Mouse (Mus musculus): ENCODE data around the gene Ghrh.

Gene Ghrh

DNA sequence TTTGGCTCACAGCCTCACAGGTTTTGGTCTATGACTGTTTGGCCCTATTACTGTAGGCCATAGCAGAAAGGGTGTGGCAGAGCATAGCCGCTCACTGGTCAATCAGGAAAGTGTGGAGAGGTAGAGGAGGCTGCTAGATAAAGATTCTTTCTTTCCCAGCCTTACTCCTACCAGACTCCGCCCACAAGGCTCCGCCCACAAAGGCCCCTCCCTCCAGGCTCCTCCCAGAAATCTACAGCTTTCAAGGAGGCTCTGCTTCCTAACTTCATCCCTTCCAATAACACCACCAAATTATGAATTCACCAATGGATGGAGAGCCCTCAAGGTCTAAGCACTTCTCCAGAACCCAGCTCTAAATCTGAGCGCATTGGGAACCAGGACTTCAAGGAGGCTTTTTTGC is 5.9 kb upstream of the Ghrh start:
- in situ Hi-C loops (cut with MboI; ENCODE audit: low sequenced_read_pairs), result no loop called here

DNA sequence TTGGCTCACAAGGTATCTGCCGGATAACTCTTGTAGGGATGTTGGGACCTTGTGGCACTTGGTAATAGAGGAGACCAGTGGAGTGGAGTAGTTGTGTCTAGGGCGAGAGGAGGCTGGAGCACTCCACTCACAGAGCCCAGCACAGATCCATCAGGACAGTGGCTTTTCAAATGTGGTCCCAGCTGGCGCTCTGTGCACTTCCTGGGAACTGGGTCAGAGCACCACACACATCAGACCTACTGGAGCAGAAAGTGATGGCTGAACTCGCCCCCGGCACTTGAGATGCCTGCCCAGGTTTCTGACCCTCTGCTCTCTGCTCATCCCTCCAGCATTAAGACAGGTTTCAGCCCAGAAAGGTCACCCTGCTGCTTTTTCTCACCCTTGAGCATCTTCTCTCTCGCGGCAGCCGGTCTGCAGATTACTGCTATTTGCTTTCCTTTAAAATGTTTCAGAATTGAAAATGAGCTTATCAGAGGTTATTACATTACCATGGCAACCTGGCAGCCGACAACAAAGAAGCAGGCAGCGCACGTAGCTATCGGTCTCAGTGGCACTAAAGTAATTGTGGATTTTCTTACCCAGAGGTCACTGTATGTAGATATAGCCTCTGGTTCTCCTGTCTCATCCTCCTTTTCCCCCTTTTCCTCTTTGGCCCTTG is 1.9 kb upstream of the Ghrh start:
- in situ Hi-C loops (cut with MboI; ENCODE audit: low sequenced_read_pairs), result loop anchor here (25.0 kb wide), 1 partner anchor 213 kb away; the partner anchor contains the start of genes Blcap and Nnat

- in situ Hi-C loops (cut with MboI; ENCODE audit: low sequenced_read_pairs), result loop anchor here (25.0 kb wide), 1 partner anchor 219 kb away; the partner anchor contains the start of genes Blcap and Nnat
Measured at GRCm38 (mm10) chr2:157343337-157343736, 4.0 kb downstream of the Ghrh start.

GRCm38 (mm10) chr2:157342328-157342926 is 4.9 kb downstream of the Ghrh start:
- in situ Hi-C loops (cut with MboI; ENCODE audit: low sequenced_read_pairs), result loop anchor here (25.0 kb wide), 1 partner anchor 220 kb away; the partner anchor contains the start of genes Blcap and Nnat

DNA sequence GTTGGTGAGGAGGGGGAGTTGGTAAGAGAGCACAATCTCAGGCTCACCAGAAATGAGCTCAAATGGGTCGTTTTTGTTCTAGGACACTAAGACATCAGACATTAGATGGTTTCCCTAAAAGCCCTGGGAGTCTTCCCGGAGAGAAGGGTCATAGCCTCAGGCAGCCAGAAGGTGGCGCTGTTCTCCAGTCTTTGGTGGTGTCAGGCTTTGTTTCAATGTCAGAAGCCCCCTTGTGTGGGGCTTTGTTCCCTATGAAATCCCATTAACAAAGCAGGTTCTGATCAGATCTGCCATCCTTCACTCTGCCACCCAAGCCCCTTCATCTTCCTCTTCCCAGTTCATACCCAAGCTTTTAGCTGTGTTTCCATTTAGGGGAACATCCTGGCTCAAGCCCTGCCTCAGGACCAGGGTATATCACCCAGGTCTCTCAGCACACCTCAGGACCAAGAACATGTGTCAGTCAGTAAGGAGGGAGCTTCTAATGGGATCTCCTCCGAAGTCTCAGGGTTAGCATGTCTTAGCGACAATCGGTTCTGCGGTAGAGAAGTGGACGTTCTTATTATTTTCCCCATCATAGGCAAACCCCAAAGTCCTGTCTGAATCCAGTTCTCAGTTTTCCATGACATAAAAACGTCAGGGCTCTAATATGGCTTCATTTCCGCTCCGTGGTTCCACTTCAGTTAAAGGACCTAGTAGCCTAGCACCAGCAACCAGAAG is 5.6 kb downstream of the Ghrh start:
- in situ Hi-C loops (cut with MboI; ENCODE audit: low sequenced_read_pairs), result loop anchor here (25.0 kb wide), 1 partner anchor 221 kb away; the partner anchor contains the start of genes Blcap and Nnat

DNA sequence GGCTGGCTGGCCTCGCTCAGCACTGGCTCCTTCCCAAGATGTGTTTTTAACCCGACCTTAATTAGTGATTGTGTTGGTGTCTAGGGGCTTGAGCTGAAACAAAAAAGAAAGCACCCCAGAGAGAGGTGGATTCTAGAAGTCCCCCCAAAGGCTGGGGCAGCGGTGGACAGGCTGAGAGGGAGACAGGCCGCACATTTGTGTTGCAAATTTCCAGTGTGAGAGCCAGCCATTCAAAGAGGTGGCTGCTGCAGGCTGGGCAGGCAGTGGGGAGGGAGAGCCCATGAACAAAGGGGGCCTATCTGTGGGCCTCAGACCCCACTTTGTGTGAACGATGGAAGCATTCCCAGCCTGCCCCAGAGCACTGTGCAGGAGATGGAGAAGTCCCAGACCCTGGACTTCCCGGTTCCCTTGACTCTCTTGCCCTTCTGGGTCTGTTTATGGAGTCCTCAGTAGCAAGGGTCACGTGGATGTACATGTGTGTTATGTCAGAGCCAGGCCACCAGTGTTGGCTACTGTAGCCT is 7.0 kb downstream of the Ghrh start:
- in situ Hi-C loops (cut with MboI; ENCODE audit: low sequenced_read_pairs), result loop anchor here (25.0 kb wide), 1 partner anchor 222 kb away; the partner anchor contains the start of genes Blcap and Nnat

DNA sequence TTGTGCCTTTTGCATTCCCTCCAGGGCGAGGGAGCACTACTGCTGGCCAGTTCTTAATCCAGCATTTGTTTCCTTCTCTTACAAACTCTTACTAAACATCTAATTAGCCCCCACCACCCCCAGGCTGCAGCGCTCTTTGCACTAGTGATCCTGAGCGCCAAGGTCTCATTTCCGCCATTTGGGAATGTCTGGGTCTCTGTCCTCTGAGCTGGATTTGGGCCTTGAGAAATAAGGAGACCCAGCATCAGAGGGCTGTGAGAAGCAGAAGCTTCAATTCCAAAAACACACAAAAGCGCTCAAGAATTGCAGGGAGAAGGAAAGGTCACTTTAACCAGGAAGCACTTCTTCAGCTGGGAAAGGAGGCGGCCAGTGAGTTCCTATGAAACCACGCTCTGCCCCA is 7.8 kb downstream of the Ghrh start:
- in situ Hi-C loops (cut with MboI; ENCODE audit: low sequenced_read_pairs), result loop anchor here (10.0 to 25.0 kb wide), 2 partner anchors 125 to 223 kb away; partner anchors contain the start of genes Blcap and Nnat

DNA sequence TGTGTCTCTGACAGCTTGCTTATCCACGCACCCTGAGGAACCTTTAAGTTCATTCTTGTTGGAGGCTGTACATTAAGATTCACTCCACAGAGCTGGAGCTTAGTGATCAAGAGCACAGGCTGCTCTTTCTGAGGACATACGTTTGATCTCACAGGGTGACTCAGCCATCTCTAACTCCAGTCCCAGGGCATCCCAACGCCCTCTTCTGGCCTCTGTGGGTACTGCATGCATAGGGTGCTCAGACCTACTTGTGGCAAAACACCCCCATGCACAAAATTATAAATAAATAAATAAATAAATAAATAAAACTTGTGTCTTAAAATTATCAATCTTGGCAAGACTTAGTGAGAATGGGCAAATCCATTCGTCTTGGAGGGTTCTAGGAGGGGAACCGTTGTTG is 8.6 kb downstream of the Ghrh start:
- in situ Hi-C loops (cut with MboI; ENCODE audit: low sequenced_read_pairs), result loop anchor here (10.0 to 25.0 kb wide), 2 partner anchors 126 to 224 kb away; partner anchors contain the start of genes Blcap and Nnat

GRCm38 (mm10) chr2:157332059-157332458 is 15.2 kb downstream of the Ghrh start:
- in situ Hi-C loops (cut with MboI; ENCODE audit: low sequenced_read_pairs), result loop anchor here (10.0 to 25.0 kb wide), 2 partner anchors 133 to 230 kb away; partner anchors contain the start of genes Blcap and Nnat

- in situ Hi-C loops (cut with MboI; ENCODE audit: low sequenced_read_pairs), result loop anchor here (25.0 kb wide), 1 partner anchor 234 kb away; the partner anchor contains the start of genes Blcap and Nnat
Measured at GRCm38 (mm10) chr2:157328570-157328969, 18.7 kb downstream of the Ghrh start.

- in situ Hi-C loops (cut with MboI; ENCODE audit: low sequenced_read_pairs), result loop anchor here (25.0 kb wide), 1 partner anchor 234 kb away; the partner anchor contains the start of genes Blcap and Nnat
Measured at GRCm38 (mm10) chr2:157328106-157328505, 19.2 kb downstream of the Ghrh start.

GRCm38 (mm10) chr2:157325238-157325637 is 22.1 kb downstream of the Ghrh start:
- in situ Hi-C loops (cut with MboI; ENCODE audit: low sequenced_read_pairs), result loop anchor here (25.0 kb wide), 1 partner anchor 237 kb away; the partner anchor contains the start of genes Blcap and Nnat

GRCm38 (mm10) chr2:157322029-157322766 is 25.1 kb downstream of the Ghrh start:
- in situ Hi-C loops (cut with MboI; ENCODE audit: low sequenced_read_pairs), result no loop called here

GRCm38 (mm10) chr2:157320886-157321285 is 26.4 kb downstream of the Ghrh start:
- in situ Hi-C loops (cut with MboI; ENCODE audit: low sequenced_read_pairs), result no loop called here

DNA sequence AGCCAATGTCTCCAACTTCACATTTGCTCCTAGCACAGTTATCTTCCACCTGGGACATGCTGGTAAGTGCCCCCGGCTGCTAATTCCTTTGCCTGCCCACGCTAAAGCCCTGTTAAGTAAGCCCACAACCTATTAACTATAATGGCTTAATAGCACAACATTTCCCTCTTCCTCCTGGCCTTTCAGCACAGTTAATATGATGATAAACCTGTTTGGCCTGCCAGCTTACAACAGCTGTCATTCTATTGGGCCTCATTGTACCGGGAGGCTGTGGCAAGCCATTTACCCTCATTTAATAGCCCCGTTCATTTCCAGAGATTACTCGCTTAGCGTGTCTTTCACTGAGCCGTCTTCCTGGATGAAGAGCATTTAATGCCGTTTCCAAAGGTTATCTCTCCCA is 27.2 kb downstream of the Ghrh start:
- in situ Hi-C loops (cut with MboI; ENCODE audit: low sequenced_read_pairs), result no loop called here

DNA sequence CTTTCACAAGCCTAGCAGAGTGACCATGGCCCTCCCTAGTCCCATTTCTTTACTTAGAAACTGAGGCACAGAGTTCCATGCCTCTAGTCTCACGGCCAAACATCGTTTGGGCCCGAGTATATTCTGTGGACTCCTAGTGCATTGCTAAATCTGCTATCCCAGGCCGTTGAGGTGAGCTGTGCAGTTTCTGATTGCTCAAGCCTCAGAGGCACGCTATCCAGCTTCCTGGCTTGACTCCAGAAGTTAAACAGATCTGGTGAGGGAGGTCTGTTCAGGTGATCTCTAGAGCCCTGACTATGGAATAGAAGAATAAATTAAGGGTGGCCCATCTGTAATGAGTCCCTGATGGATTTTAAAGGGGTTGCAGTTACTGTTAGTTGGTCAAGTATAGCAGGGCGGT is 30.1 kb downstream of the Ghrh start:
- in situ Hi-C loops (cut with MboI; ENCODE audit: low sequenced_read_pairs), result no loop called here

DNA sequence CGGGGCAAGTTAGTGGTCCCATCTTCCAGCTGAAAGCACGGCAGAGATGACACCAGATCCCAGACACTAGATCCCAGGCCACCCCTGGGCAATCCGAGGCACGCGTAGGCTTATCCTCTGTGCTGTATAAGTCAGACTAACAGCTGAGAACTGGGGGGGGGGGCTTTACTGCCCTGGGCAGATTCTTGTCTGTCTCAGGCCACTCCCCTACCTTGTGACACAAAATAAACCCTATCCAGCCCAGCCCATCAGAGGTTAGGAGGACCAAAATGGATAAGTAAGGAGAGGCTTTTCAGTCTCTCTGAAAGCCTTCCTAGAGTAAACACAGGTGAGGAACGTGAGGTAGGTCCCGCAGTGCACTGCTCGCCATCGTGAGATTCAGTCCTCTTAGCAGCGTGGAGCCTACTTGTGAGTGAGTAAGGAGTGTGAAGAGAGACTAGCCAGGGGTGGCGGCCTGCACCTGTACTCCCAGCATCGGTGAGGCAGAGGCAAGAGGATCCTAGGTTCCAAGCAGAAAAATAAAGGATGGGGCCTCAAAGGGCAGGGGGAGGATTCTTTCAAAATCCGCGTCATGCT is 30.9 kb downstream of the Ghrh start:
- in situ Hi-C loops (cut with MboI; ENCODE audit: low sequenced_read_pairs), result no loop called here

GRCm38 (mm10) chr2:157315486-157315885 is 31.8 kb downstream of the Ghrh start:
- in situ Hi-C loops (cut with MboI; ENCODE audit: low sequenced_read_pairs), result no loop called here

- in situ Hi-C loops (cut with MboI; ENCODE audit: low sequenced_read_pairs), result no loop called here
Measured at GRCm38 (mm10) chr2:157314310-157314709, 33.0 kb downstream of the Ghrh start.

DNA sequence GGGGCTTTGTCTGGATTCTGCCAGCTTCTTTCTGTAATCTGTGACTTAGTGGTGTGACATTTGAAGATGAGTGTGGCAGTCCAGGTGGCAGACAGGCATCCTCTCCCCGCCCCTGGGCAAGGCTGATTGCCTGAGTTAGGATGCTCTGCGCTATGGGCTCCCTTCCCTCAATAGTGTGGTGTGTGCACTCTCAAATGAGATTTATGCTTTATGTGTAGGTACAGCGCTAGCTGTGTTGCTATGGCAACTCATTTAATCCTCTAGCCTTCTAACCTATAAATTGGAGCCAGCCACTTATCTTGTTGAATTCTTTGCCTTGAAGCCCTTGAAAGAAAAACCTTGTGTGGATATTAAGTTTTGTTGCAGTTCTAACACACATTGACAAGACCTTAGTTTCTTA is 33.6 kb downstream of the Ghrh start:
- in situ Hi-C loops (cut with MboI; ENCODE audit: low sequenced_read_pairs), result no loop called here
